In the genomic region with DNA sequence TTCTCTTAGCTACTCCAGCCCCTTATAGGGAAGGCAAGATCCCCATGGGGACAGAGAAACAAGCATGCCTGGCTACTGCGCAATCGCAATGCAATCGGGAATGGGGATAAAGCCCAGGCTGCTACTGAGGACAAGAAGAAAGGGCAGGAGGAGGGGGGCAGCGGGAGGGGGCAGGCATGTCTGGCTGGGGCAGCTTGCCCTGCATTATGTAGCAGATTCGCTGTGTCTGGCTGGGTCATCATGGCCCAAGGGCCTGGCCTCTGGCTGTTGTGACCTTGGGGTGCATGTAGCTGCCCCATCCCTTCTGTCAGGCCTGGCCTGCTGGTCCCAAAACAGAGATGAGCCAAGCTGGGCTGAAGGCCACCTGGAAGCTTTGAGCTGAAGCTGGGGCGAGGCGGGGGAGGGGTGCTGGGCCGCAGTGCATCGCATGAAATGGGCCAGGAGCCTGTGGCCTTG, we compare ENCODE assay signal across 8 mouse cellular contexts. TPM values are rescaled to one million over a fixed set of nuclear protein-coding genes. Genes with fewer than 3 reads are reported as not detected.
DNase-seq lines count a peak whose midpoint lies in the region; ATAC-seq lines count a peak whose summit lies in the region.

No protein-coding gene starts in this region.

- no peak overlapping the region for H3K4me2 ChIP-seq in limb, embryonic 13.5 days (replicated peaks)
- no peak overlapping the region for H3K4me2 ChIP-seq in stomach, embryonic 16.5 days (ENCODE audit: low read depth, low read length)

- 42% methylated on average over 9 of the region's 9 CpGs for WGBS in limb, embryonic 13.5 days
- 53% methylated on average over 9 of the region's 9 CpGs for WGBS in stomach, embryonic 16.5 days

- no peaks in the 10 kb centered on the region for H3K27me3 ChIP-seq in limb, embryonic 13.5 days
- no peaks in the 10 kb centered on the region for H3K27me3 ChIP-seq in stomach, embryonic 16.5 days (ENCODE audit: control insufficient read depth, insufficient read depth, low read length)

- ATAC-seq in limb, embryonic 13.5 days (ENCODE audit: low FRiP score, low read depth), result no peak
- ATAC-seq in stomach, embryonic 16.5 days (ENCODE audit: insufficient read depth, low FRiP score), result no peak

- no peaks in the 10 kb centered on the region for H3K36me3 ChIP-seq in limb, embryonic 13.5 days
- H3K36me3 ChIP-seq in stomach, embryonic 16.5 days (ENCODE audit: control insufficient read depth, insufficient read depth, low read length), result no peaks in the 10 kb centered on the region

- H3K4me3 ChIP-seq in limb, embryonic 13.5 days, result no peak overlapping the region
- H3K4me3 ChIP-seq in stomach, embryonic 16.5 days (replicated peaks; ENCODE audit: low read length), result no peak overlapping the region

- peaks cover 43% of the 10 kb centered on the region for H3K4me1 ChIP-seq in limb, embryonic 13.5 days
- H3K4me1 ChIP-seq in stomach, embryonic 16.5 days (ENCODE audit: control insufficient read depth, insufficient read depth, low read length), result peaks cover 9% of the 10 kb centered on the region

- peak; percentile 43 for DNase-seq in urinary bladder, postnatal 14 days (ENCODE audit: low spot score)
- DNase-seq in urinary bladder, adult 2 months (ENCODE audit: low spot score), result no peak
- DNase-seq in cerebellum, postnatal 14 days, result peak; percentile 98
- peak; percentile 56 to 73 for DNase-seq in gastrocnemius, postnatal 4 days (ENCODE audit: low spot score in 2 of 2)
- DNase-seq in spleen, postnatal 10 days (ENCODE audit: low spot score in 2 of 2), result no peak
- DNase-seq in embryo, embryonic 9.5 days (ENCODE audit: extremely low spot score), result no peak

- H3K27ac ChIP-seq in limb, embryonic 13.5 days, result peak overlapping the region; percentile 55; the same call in 1 of the 2 replicates
- no peak overlapping the region for H3K27ac ChIP-seq in stomach, embryonic 16.5 days (ENCODE audit: low read length)

- H3K9me3 ChIP-seq in limb, embryonic 13.5 days, result no peaks in the 10 kb centered on the region; the same call in 1 of the 2 replicates
- H3K9me3 ChIP-seq in stomach, embryonic 16.5 days (replicated peaks; ENCODE audit: control insufficient read depth, low read length), result peaks cover 3% of the 10 kb centered on the region; the same call in 1 of the 2 replicates

- peak overlapping the region; percentile 53 for H3K9ac ChIP-seq in limb, embryonic 13.5 days
- H3K9ac ChIP-seq in stomach, embryonic 16.5 days (ENCODE audit: low read length), result peak overlapping the region; percentile 32; the same call in 1 of the 2 replicates

RNA-seq across cellular contexts. Expression of gene Ier2, which starts 27.8 kb away (rescaled TPM):
- polyA plus RNA-seq in urinary bladder, adult 2 months (2012; rRNA removed), result 14.7 and 23.3 TPM in 2 replicates
- 10 to 100 TPM; 21.5 to 26.1 TPM for total RNA-seq in gastrocnemius, postnatal 4 days (2021)
- polyA plus RNA-seq in limb, embryonic 13.5 days (2015; fragmentation: Nextera tagmentation; extraction: Ambion mirVana), result 71.9 and 73.0 TPM in 2 replicates
- polyA plus RNA-seq in stomach, embryonic 16.5 days (2015; fragmentation: Nextera tagmentation; extraction: Ambion mirVana), result 62.4 and 69.5 TPM in 2 replicates

RNA-seq across cellular contexts. Expression of gene Trmt1, which starts 51.2 kb away (rescaled TPM):
- 71.7 and 76.3 TPM in 2 replicates for polyA plus RNA-seq in urinary bladder, adult 2 months (2012; rRNA removed)
- 10 to 100 TPM; 50.5 to 53.8 TPM for total RNA-seq in gastrocnemius, postnatal 4 days (2021)
- polyA plus RNA-seq in limb, embryonic 13.5 days (2015; fragmentation: Nextera tagmentation; extraction: Ambion mirVana), result 70.8 and 72.7 TPM in 2 replicates
- 53.7 and 54.1 TPM in 2 replicates for polyA plus RNA-seq in stomach, embryonic 16.5 days (2015; fragmentation: Nextera tagmentation; extraction: Ambion mirVana)

RNA-seq across cellular contexts. Expression of gene Nacc1, which starts 52.8 kb away (rescaled TPM):
- 39.5 and 49.4 TPM in 2 replicates for polyA plus RNA-seq in urinary bladder, adult 2 months (2012; rRNA removed)
- total RNA-seq in gastrocnemius, postnatal 4 days (2021), result 10 to 100 TPM; 44.9 to 45.6 TPM
- polyA plus RNA-seq in limb, embryonic 13.5 days (2015; fragmentation: Nextera tagmentation; extraction: Ambion mirVana), result 15.0 and 15.2 TPM in 2 replicates
- polyA plus RNA-seq in stomach, embryonic 16.5 days (2015; fragmentation: Nextera tagmentation; extraction: Ambion mirVana), result 14.4 and 14.5 TPM in 2 replicates

Comparison
In these comparisons a context has a peak if more than half of its experiments do, and no peak if none do; other contexts are left out.
1. DNase-seq: peak in urinary bladder, postnatal 14 days (single experiment), cerebellum, postnatal 14 days (2 of 2) and gastrocnemius, postnatal 4 days (2 of 2); none in urinary bladder, adult 2 months (single experiment), spleen, postnatal 10 days (0 of 2) and embryo, embryonic 9.5 days (single experiment).